9 mouse cellular contexts compared by ENCODE assay signal in genomic region chr5:110362813-110363178, GRCm38 (mm10). TPM values are rescaled to one million over a fixed set of nuclear protein-coding genes. Genes with fewer than 3 reads are reported as not detected.
DNase-seq lines count a peak whose midpoint lies in the region; ATAC-seq and TF ChIP-seq lines count a peak whose summit lies in the region.
"Had no signal": no experiment of that assay in that cellular context is flagged by ENCODE, and none has a peak within 500 bp of the region (broad histone marks: within the 10 kb centered on the region; RNA-seq: fewer than 3 reads in every experiment).

No protein-coding gene starts in this region.

- no peak for TF ChIP-seq EP300 in heart, postnatal 0 days (IDR thresholded peaks at IDR 0.05; ENCODE audit: low read depth)

- DNase-seq in heart, postnatal 0 days (ENCODE audit: low spot score) = no peak
- no peak for DNase-seq in heart, adult 11 months
- DNase-seq in retina, embryonic 14.5 days (ENCODE audit: low spot score) = no peak
- no peak for DNase-seq in spleen, adult 12 weeks (ENCODE audit: low spot score)
- no peak for DNase-seq in lung, postnatal 36 days

- peaks cover 7% of the 10 kb centered on the region for H3K36me3 ChIP-seq in heart, postnatal 0 days (replicated peaks; ENCODE audit: control insufficient read depth, insufficient read depth, low read length)
- peaks cover 30% of the 10 kb centered on the region for H3K36me3 ChIP-seq in hindbrain, embryonic 13.5 days
- peaks cover 3% of the 10 kb centered on the region; the same call in 1 of the 2 replicates for H3K36me3 ChIP-seq in midbrain, embryonic 12.5 days

- no peak for TF ChIP-seq CTCF in heart, postnatal 0 days (IDR thresholded peaks at IDR 0.05; ENCODE audit: low read depth)

- H3K4me2 ChIP-seq in heart, postnatal 0 days (ENCODE audit: low read depth, low read length) = peak overlapping the region; percentile 82
- peak overlapping the region; percentile 74 for H3K4me2 ChIP-seq in hindbrain, embryonic 13.5 days
- H3K4me2 ChIP-seq in midbrain, embryonic 12.5 days (replicated peaks) = peak overlapping the region; percentile 90

- no peak overlapping the region for H3K27ac ChIP-seq in heart, postnatal 0 days (ENCODE audit: low read depth)
- H3K27ac ChIP-seq in brown adipose tissue, adult 24 weeks (replicated peaks; ENCODE audit: low read depth, low read length) = no peak overlapping the region
- H3K27ac ChIP-seq in hindbrain, embryonic 13.5 days = no peak overlapping the region
- H3K27ac ChIP-seq in midbrain, embryonic 12.5 days (replicated peaks) = no peak overlapping the region

- ATAC-seq in heart, postnatal 0 days (ENCODE audit: insufficient read depth, low read depth) = peak; percentile 42; the same call in 1 of the 2 replicates
- ATAC-seq in hindbrain, embryonic 13.5 days (ENCODE audit: low FRiP score) = no peak
- peak; percentile 60; the same call in 1 of the 2 replicates for ATAC-seq in midbrain, embryonic 12.5 days (ENCODE audit: low FRiP score, low read depth)

- no peaks in the 10 kb centered on the region for H3K4me1 ChIP-seq in heart, postnatal 0 days (ENCODE audit: control insufficient read depth, insufficient read depth)
- no peaks in the 10 kb centered on the region; the same call in 1 of the 2 replicates for H3K4me1 ChIP-seq in brown adipose tissue, adult 24 weeks (ENCODE audit: control insufficient read depth, insufficient read depth, insufficient read length, low read length)
- peaks cover 16% of the 10 kb centered on the region for H3K4me1 ChIP-seq in hindbrain, embryonic 13.5 days (replicated peaks)
- peaks cover 17% of the 10 kb centered on the region for H3K4me1 ChIP-seq in midbrain, embryonic 12.5 days

- no peaks in the 10 kb centered on the region for H3K27me3 ChIP-seq in heart, postnatal 0 days (ENCODE audit: control insufficient read depth, insufficient read depth, low read length)
- H3K27me3 ChIP-seq in hindbrain, embryonic 13.5 days = peaks cover 16% of the 10 kb centered on the region
- H3K27me3 ChIP-seq in midbrain, embryonic 12.5 days = peaks cover 32% of the 10 kb centered on the region

- under 1% methylated on average over 28 of the region's 28 CpGs for WGBS in heart, postnatal 0 days
- WGBS in hindbrain, embryonic 13.5 days = 1% methylated on average over 28 of the region's 28 CpGs
- 1% methylated on average over 28 of the region's 28 CpGs for WGBS in midbrain, embryonic 12.5 days

- H3K4me3 ChIP-seq in heart, postnatal 0 days (ENCODE audit: low read depth, low read length) = peak overlapping the region; percentile 48
- H3K4me3 ChIP-seq in brown adipose tissue, adult 24 weeks (ENCODE audit: insufficient read depth, low read depth, low read length) = peak overlapping the region; percentile 49
- H3K4me3 ChIP-seq in hindbrain, embryonic 13.5 days = peak overlapping the region; percentile 44
- H3K4me3 ChIP-seq in midbrain, embryonic 12.5 days = peak overlapping the region; percentile 49

- peak overlapping the region; percentile 52; the same call in 1 of the 2 replicates for H3K9ac ChIP-seq in heart, postnatal 0 days (replicated peaks; ENCODE audit: low read depth, low read length)
- peak overlapping the region; percentile 71 for H3K9ac ChIP-seq in hindbrain, embryonic 13.5 days
- H3K9ac ChIP-seq in midbrain, embryonic 12.5 days (replicated peaks) = peak overlapping the region; percentile 46

- no peaks in the 10 kb centered on the region for H3K9me3 ChIP-seq in heart, postnatal 0 days (replicated peaks; ENCODE audit: control insufficient read depth, low read length)
- no peaks in the 10 kb centered on the region for H3K9me3 ChIP-seq in hindbrain, embryonic 13.5 days
- no peaks in the 10 kb centered on the region for H3K9me3 ChIP-seq in midbrain, embryonic 12.5 days

RNA-seq across cellular contexts. Expression of gene Lrcol1, which starts 18.3 kb away (rescaled TPM):
- total RNA-seq in heart, postnatal 0 days (2014; rRNA removed; ENCODE audit: low replicate concordance) = not detected in 2 replicates
- polyA plus RNA-seq in heart, postnatal 0 days (2015; fragmentation: Nextera tagmentation; extraction: Ambion mirVana) = not detected in 2 replicates
- not detected in 2 replicates for polyA plus RNA-seq in brown adipose tissue, adult 24 weeks (2012; ENCODE audit: insufficient read depth, insufficient read length, missing spikeins)
- polyA plus RNA-seq in hindbrain, embryonic 13.5 days (2015; fragmentation: Nextera tagmentation; extraction: Ambion mirVana) = not detected in 2 replicates
- polyA plus RNA-seq in midbrain, embryonic 12.5 days (2016; fragmentation: Nextera tagmentation; extraction: Ambion mirVana) = not detected in 2 replicates
- total RNA-seq: G1E had no signal
- polyA plus RNA-seq: G1E had no signal

RNA-seq across cellular contexts. Expression of gene P2rx2, which starts 19.8 kb away (rescaled TPM):
- total RNA-seq in heart, postnatal 0 days (2014; rRNA removed; ENCODE audit: low replicate concordance) = not detected in 2 replicates
- polyA plus RNA-seq in heart, postnatal 0 days (2015; fragmentation: Nextera tagmentation; extraction: Ambion mirVana) = not detected in 2 replicates
- not detected in 2 replicates for polyA plus RNA-seq in brown adipose tissue, adult 24 weeks (2012; ENCODE audit: insufficient read depth, insufficient read length, missing spikeins)
- 5.1 and 6.5 TPM in 2 replicates for polyA plus RNA-seq in hindbrain, embryonic 13.5 days (2015; fragmentation: Nextera tagmentation; extraction: Ambion mirVana)
- 1.2 and 1.7 TPM in 2 replicates for polyA plus RNA-seq in midbrain, embryonic 12.5 days (2016; fragmentation: Nextera tagmentation; extraction: Ambion mirVana)
- total RNA-seq: G1E had no signal
- polyA plus RNA-seq: G1E had no signal
